Mouse (Mus musculus) adrenal gland, postnatal 25 days (tissue): ENCODE measurements around the gene Foxred2. TPM values are rescaled to one million over a fixed set of nuclear protein-coding genes. Genes with fewer than 3 reads are reported as not detected.

Source experiments
- DNase-seq: peaks from one replicate; pipeline ENCODE4 v3.0.0; 2021; ENCODE audit warnings: mixed read lengths
- total RNA-seq: library from RNA; stranded (reverse); gene quantifications from 2 replicates; pipeline ENCODE4 v1.2.3, GENCODE M21; 2021

Gene Foxred2
- total RNA-seq, 1 experiment from 2014 or later = 4.2 TPM

- no peak for DNase-seq
Observed at GRCm38 (mm10) chr15:77945711-77946110, 10.8 kb downstream of the Foxred2 start.

- DNase-seq = no peak
Observed at GRCm38 (mm10) chr15:77941563-77941962, 15.0 kb downstream of the Foxred2 start.

GRCm38 (mm10) chr15:77938516-77938915 is 18.0 kb downstream of the Foxred2 start:
- no peak for DNase-seq

- DNase-seq = no peak
Observed at GRCm38 (mm10) chr15:77935673-77936375, 20.7 kb downstream of the Foxred2 start.

GRCm38 (mm10) chr15:77934968-77935367 is 21.6 kb downstream of the Foxred2 start:
- DNase-seq = no peak

GRCm38 (mm10) chr15:77934326-77934725 is 22.2 kb downstream of the Foxred2 start:
- peak; percentile 56 for DNase-seq

GRCm38 (mm10) chr15:77933770-77934169 is 22.8 kb downstream of the Foxred2 start:
- DNase-seq = peak; percentile 99

- no peak for DNase-seq
Observed at GRCm38 (mm10) chr15:77933222-77933621, 23.3 kb downstream of the Foxred2 start.

GRCm38 (mm10) chr15:77931689-77932016 is 24.9 kb downstream of the Foxred2 start:
- DNase-seq = no peak

- DNase-seq = no peak
Observed at GRCm38 (mm10) chr15:77930986-77931688, 25.4 kb downstream of the Foxred2 start.

GRCm38 (mm10) chr15:77929804-77930203 is 26.7 kb downstream of the Foxred2 start:
- no peak for DNase-seq

- DNase-seq = peak; percentile 91
Observed at GRCm38 (mm10) chr15:77928673-77929331, 27.7 kb downstream of the Foxred2 start, which contains the start of gene Txn2. TSS of gene Txn2 (minus strand) at chr15:77929006.

- no peak for DNase-seq
Observed at GRCm38 (mm10) chr15:77928091-77928490, 28.4 kb downstream of the Foxred2 start.

GRCm38 (mm10) chr15:77926921-77927320 is 29.6 kb downstream of the Foxred2 start:
- DNase-seq = no peak

- no peak for DNase-seq
Observed at GRCm38 (mm10) chr15:77925195-77925594, 31.3 kb downstream of the Foxred2 start.

- no peak for DNase-seq
Observed at GRCm38 (mm10) chr15:77923267-77924035, 33.1 kb downstream of the Foxred2 start.

- DNase-seq = no peak
Observed at GRCm38 (mm10) chr15:77922710-77923109, 33.8 kb downstream of the Foxred2 start.

GRCm38 (mm10) chr15:77921636-77922035 is 34.9 kb downstream of the Foxred2 start:
- DNase-seq = no peak

GRCm38 (mm10) chr15:77920511-77921462 is 35.7 kb downstream of the Foxred2 start:
- no peak for DNase-seq

GRCm38 (mm10) chr15:77919441-77919840 is 37.1 kb downstream of the Foxred2 start:
- no peak for DNase-seq

GRCm38 (mm10) chr15:77916851-77917544 is 39.5 kb downstream of the Foxred2 start:
- peak; percentile 87 for DNase-seq
